ENCODE assay signal across 22 mouse cellular contexts in genomic region chr14:113457514-113457913, GRCm38 (mm10).
A peak's percentile ranks its signal among the peaks of the same experiment; 100 is the strongest.
DNase-seq lines count a peak whose midpoint lies in the region; TF ChIP-seq lines count a peak whose summit lies in the region.
"Had no signal": no experiment of that assay in that cellular context is flagged by ENCODE, and none has a peak within 500 bp of the region (broad histone marks: within the 10 kb centered on the region; RNA-seq: fewer than 3 reads in every experiment).

No protein-coding gene starts in this region.

- no peak for TF ChIP-seq CTCF in MEL (IDR thresholded peaks at IDR 0.05 in 2 of 3, conservative IDR thresholded peaks at IDR 0.05 in 1 of 3; ENCODE audit: control insufficient read depth in 1 of 3, insufficient read depth in 1 of 3, low read depth in 2 of 3, low read length in 3 of 3, poor library complexity in 1 of 3, severe bottlenecking in 1 of 3)

- H3K36me3 ChIP-seq in MEL (ENCODE audit: control insufficient read depth in 1 of 2, insufficient read depth in 2 of 2, low read length in 2 of 2), result peaks cover 0 to 10% of the 10 kb centered on the region in 2 experiments; a peak in 2 of 4 replicates
- H3K36me3 ChIP-seq: embryonic facial prominence, embryonic 13.5 days; embryonic facial prominence, embryonic 15.5 days; forebrain, embryonic 10.5 days; forebrain, embryonic 12.5 days; G1E had no signal

- TF ChIP-seq POLR2A in MEL (IDR thresholded peaks at IDR 0.05; ENCODE audit: control insufficient read depth in 1 of 2, insufficient read depth in 1 of 2, low read depth in 1 of 2, low read length in 2 of 2, poor library complexity in 1 of 2), result no peak

- peak; percentile 87 to 96 for TF ChIP-seq EP300 in MEL (IDR thresholded peaks at IDR 0.05; ENCODE audit: low read depth in 1 of 2, low read length in 2 of 2)

- peak overlapping the region; percentile 36 for H3K27ac ChIP-seq in MEL (ENCODE audit: control insufficient read depth, low read depth, low read length)
- H3K27ac ChIP-seq: embryonic facial prominence, embryonic 13.5 days; embryonic facial prominence, embryonic 15.5 days; forebrain, embryonic 10.5 days; forebrain, embryonic 12.5 days had no signal

- no peaks in the 10 kb centered on the region for H3K9me3 ChIP-seq in MEL (replicated peaks; ENCODE audit: insufficient read depth, low read length)
- H3K9me3 ChIP-seq: embryonic facial prominence, embryonic 13.5 days; embryonic facial prominence, embryonic 15.5 days; forebrain, embryonic 10.5 days; forebrain, embryonic 12.5 days had no signal

- no peaks in the 10 kb centered on the region for H3K27me3 ChIP-seq in MEL (ENCODE audit: control insufficient read depth in 1 of 2, insufficient read depth in 2 of 2, low read length in 2 of 2)
- H3K27me3 ChIP-seq: embryonic facial prominence, embryonic 13.5 days; embryonic facial prominence, embryonic 15.5 days; forebrain, embryonic 12.5 days; Patski had no signal

- peaks cover 3 to 6% of the 10 kb centered on the region in 2 experiments; a peak in 2 of 4 replicates for H3K4me1 ChIP-seq in MEL (ENCODE audit: control insufficient read depth in 1 of 2, insufficient read depth in 2 of 2, low read length in 2 of 2)
- H3K4me1 ChIP-seq: embryonic facial prominence, embryonic 13.5 days; embryonic facial prominence, embryonic 15.5 days; forebrain, embryonic 12.5 days had no signal

- no peak overlapping the region for H3K9ac ChIP-seq in MEL (ENCODE audit: control insufficient read depth, low read depth, low read length, poor library complexity, severe bottlenecking)
- H3K9ac ChIP-seq: embryonic facial prominence, embryonic 13.5 days; embryonic facial prominence, embryonic 15.5 days; forebrain, embryonic 12.5 days had no signal

- H3K79me2 ChIP-seq in MEL (ENCODE audit: control insufficient read depth, insufficient read depth, low read length, poor library complexity), result no peaks in the 10 kb centered on the region

- no peak overlapping the region for H3K4me3 ChIP-seq in MEL (ENCODE audit: control insufficient read depth in 1 of 2, insufficient read depth in 1 of 2, low read depth in 2 of 2, low read length in 2 of 2)
- H3K4me3 ChIP-seq: embryonic facial prominence, embryonic 13.5 days; embryonic facial prominence, embryonic 15.5 days; erythroblast, embryonic 14.5 days; forebrain, embryonic 10.5 days; forebrain, embryonic 12.5 days had no signal

- DNase-seq in 416B (ENCODE audit: low read depth) (peak; percentile 3), MEL (ENCODE audit: low read depth, low spot score) (peak; percentile 74), R1 (ENCODE audit: low read depth, low spot score) (peak; percentile 1)
- DNase-seq in right cerebral cortex, adult 18-20 months, result no peak
- no peak for DNase-seq in spleen, postnatal 4 days (ENCODE audit: low spot score in 2 of 2)
- DNase-seq: adrenal gland, adult 2 months; adrenal gland, postnatal 10 days; adrenal gland, postnatal 25 days; cerebellum, adult 11 months; cerebellum, adult 18-20 months; cerebellum, adult 8-10 months; cerebellum, adult 9-11 months; cerebellum, postnatal 14 days; cerebellum, postnatal 36 days; embryo, embryonic 11 days had no signal

- TF ChIP-seq RAD21 in MEL (IDR thresholded peaks at IDR 0.05; ENCODE audit: low read depth, low read length), result peak; percentile 1

TF ChIP-seq in MEL, 35 proteins besides CTCF, POLR2A, EP300 and RAD21:
- TF ChIP-seq SMC3 (IDR thresholded peaks at IDR 0.05; ENCODE audit: low read depth, low read length), result no peak
- no peak; the same call in 1 of the 2 replicates for TF ChIP-seq KAT2A (conservative IDR thresholded peaks at IDR 0.05; ENCODE audit: low read depth, low read length)
- no peak for TF ChIP-seq MYB (IDR thresholded peaks at IDR 0.05; ENCODE audit: low read depth, low read length)
- TF ChIP-seq MXI1 (IDR thresholded peaks at IDR 0.05; ENCODE audit: low read depth, low read length), result peak; percentile 28; the same call in 1 of the 2 replicates
- TF ChIP-seq JUND (IDR thresholded peaks at IDR 0.05; ENCODE audit: low read depth, low read length), result no peak
- TF ChIP-seq HCFC1 (IDR thresholded peaks at IDR 0.05; ENCODE audit: low read depth, low read length), result no peak
- TF ChIP-seq TBP (IDR thresholded peaks at IDR 0.05; ENCODE audit: low read depth, low read length), result no peak
- TF ChIP-seq NELFE (IDR thresholded peaks at IDR 0.05; ENCODE audit: low read depth, low read length), result no peak
- no peak for TF ChIP-seq E2F4 (IDR thresholded peaks at IDR 0.05; ENCODE audit: borderline replicate concordance, low read depth, low read length)
- TF ChIP-seq ZKSCAN1 (IDR thresholded peaks at IDR 0.05; ENCODE audit: low read depth, low read length), result no peak
- peak; percentile 78 for TF ChIP-seq MAFK (IDR thresholded peaks at IDR 0.05; ENCODE audit: borderline replicate concordance, low read depth, low read length)
- TF ChIP-seq MEF2A (IDR thresholded peaks at IDR 0.05; ENCODE audit: extremely low read depth, insufficient replicate concordance, low read depth, low read length, poor library complexity, severe bottlenecking), result no peak
- no peak for TF ChIP-seq TAL1 (IDR thresholded peaks at IDR 0.05; ENCODE audit: low read length)
- no peak for TF ChIP-seq POLR2AphosphoS5 (IDR thresholded peaks at IDR 0.05; ENCODE audit: borderline replicate concordance, low read depth, low read length)
- TF ChIP-seq BHLHE40 (IDR thresholded peaks at IDR 0.05; ENCODE audit: borderline replicate concordance, low read depth, low read length), result peak; percentile 46; the same call in 1 of the 2 replicates
- TF ChIP-seq UBTF (IDR thresholded peaks at IDR 0.05; ENCODE audit: borderline replicate concordance, insufficient read depth, low read depth, low read length), result no peak
- TF ChIP-seq USF2 (IDR thresholded peaks at IDR 0.05; ENCODE audit: borderline replicate concordance in 1 of 2, insufficient read depth in 1 of 2, low read depth in 1 of 2, low read length in 2 of 2), result no peak
- TF ChIP-seq ZC3H11A (IDR thresholded peaks at IDR 0.05; ENCODE audit: low read depth, low read length), result no peak
- TF ChIP-seq GABPA (IDR thresholded peaks at IDR 0.05; ENCODE audit: low read depth, low read length), result no peak
- TF ChIP-seq POLR2AphosphoS2 (IDR thresholded peaks at IDR 0.05; ENCODE audit: low read length), result no peak
- no peak for TF ChIP-seq USF1 (IDR thresholded peaks at IDR 0.05; ENCODE audit: low read depth, low read length)
- no peak for TF ChIP-seq ZMIZ1 (IDR thresholded peaks at IDR 0.05; ENCODE audit: low read depth, low read length)
- TF ChIP-seq SIN3A (IDR thresholded peaks at IDR 0.05; ENCODE audit: low read length), result 0 out of 2 replicates have a peak, but pooled peaks have one; percentile 24
- no peak for TF ChIP-seq NRF1 (IDR thresholded peaks at IDR 0.05; ENCODE audit: insufficient read depth, low read depth, low read length, poor library complexity, severe bottlenecking)
- TF ChIP-seq GATA1 (IDR thresholded peaks at IDR 0.05; ENCODE audit: low read depth, low read length), result peak; percentile 90
- TF ChIP-seq MAZ (IDR thresholded peaks at IDR 0.05; ENCODE audit: low read depth, low read length), result 0 out of 2 replicates have a peak, but pooled peaks have one; percentile 55
- TF ChIP-seq ETS1 (IDR thresholded peaks at IDR 0.05; ENCODE audit: low read depth, low read length), result peak; percentile 74
- TF ChIP-seq MAX (IDR thresholded peaks at IDR 0.05; ENCODE audit: low read length), result 0 out of 2 replicates have a peak, but pooled peaks have one; percentile 32
- peak; percentile 25; the same call in 1 of the 2 replicates for TF ChIP-seq ZNF384 (IDR thresholded peaks at IDR 0.05; ENCODE audit: low read depth, low read length)
- TF ChIP-seq MYC (IDR thresholded peaks at IDR 0.05; ENCODE audit: low read depth, low read length), result 0 out of 2 replicates have a peak, but pooled peaks have one; percentile 48
- no peak for TF ChIP-seq ELF1 (IDR thresholded peaks at IDR 0.05; ENCODE audit: low read depth, low read length)
- TF ChIP-seq CHD2 (IDR thresholded peaks at IDR 0.05; ENCODE audit: low read length), result no peak; the same call in 1 of the 2 replicates
- peak; percentile 76 for TF ChIP-seq TCF12 (IDR thresholded peaks at IDR 0.05; ENCODE audit: low read depth, low read length)
- no peak for TF ChIP-seq CHD1 (IDR thresholded peaks at IDR 0.05; ENCODE audit: low read depth, low read length)
- TF ChIP-seq RCOR1 (IDR thresholded peaks at IDR 0.05; ENCODE audit: low read depth, low read length), result peak; percentile 92

Comparison
In these comparisons a context has a peak if more than half of its experiments do, and no peak if none do; other contexts are left out.
1. DNase-seq: peak in 416B (single experiment), MEL (single experiment) and R1 (single experiment); none in right cerebral cortex, adult 18-20 months (single experiment) and spleen, postnatal 4 days (0 of 2).